Mouse (Mus musculus): Measurements from ENCODE around the gene Fam192a. TPM values are rescaled to one million over a fixed set of nuclear protein-coding genes. Genes with fewer than 3 reads are reported as not detected.

Gene Fam192a
- polyA plus RNA-seq, 1 experiment from 2014 or later = 91.8 TPM

DNA sequence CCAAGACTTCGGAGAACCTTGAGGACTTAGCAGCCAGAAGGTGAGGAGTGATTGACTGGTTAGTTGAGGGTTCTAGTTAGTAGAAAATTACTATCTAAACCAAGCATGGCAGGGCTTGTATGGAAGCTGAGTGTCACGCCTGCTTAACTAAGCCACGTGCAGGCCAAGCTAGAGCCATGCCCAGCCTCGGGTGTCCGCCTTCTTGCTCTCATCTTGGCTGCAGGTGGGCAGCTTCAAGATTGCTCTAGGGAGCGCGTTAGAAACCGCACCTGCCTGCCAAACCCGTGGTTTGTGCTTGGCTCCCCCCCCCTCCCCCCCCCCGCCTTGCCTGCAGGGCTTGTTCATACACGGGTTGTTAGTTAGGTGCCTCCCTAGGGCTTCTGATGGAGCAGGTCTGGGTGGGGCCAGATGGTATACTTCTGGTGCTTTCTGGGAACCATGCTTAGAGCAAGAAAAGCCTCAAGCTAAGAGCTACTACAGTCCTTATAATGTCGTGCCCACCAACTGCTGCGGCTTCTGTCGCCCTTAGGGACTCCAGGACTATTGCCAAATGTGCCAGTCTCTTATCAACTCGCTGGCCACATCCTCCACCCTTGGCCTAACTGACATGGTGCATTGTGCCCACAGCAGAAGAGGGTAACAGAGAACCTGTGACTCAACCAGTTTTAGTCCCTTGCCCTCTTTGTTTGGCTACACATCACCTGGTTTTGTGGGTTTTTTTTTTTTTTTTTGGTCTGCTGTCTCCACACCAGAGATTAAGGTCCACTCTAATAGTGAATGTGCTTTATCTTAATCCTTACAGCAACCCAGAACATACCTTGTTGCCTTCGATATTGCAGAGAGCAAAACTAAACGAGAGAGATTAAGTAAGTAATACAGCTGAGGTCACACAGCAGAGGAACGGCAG is 60.7 kb downstream of the Fam192a start:
- Histone ChIP-seq H3K9me3 (replicated peaks) (no peaks in the 10 kb centered on the region), H3K4me1 (peaks cover 28% of the 10 kb centered on the region), H3K36me3 (no peaks in the 10 kb centered on the region), H3K27ac (replicated peaks) (no peak overlapping the region), H3K4me3 (no peak overlapping the region), H3K27me3 (ENCODE audit: low read depth, poor library complexity, severe bottlenecking) (peaks cover 17% of the 10 kb centered on the region)
- whole genome bisulfite sequencing = 80% methylated on average over 18 of the region's 18 CpGs
- DNase-seq (ENCODE audit: low spot score) = no peak

DNA sequence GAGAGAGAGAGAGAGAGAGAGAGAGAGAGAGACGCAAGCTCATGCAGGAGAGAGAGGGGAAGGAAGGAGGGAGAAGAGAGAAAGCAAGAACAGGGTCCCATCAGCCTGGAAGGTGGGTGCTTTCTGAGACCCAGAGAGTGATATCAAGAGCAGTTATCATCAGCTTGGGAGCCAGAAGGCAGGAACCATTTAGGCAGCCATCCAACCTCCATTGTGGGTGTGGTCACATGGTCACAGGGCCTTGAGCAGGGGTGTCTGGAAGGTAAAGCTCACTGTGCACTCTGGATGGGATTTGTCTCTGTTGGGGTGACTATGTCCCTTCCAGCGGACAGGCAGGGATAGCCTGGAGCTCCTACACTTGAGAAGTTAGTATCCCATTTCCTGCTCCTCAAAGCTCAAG is 61.8 kb downstream of the Fam192a start:
- peaks cover 28% of the 10 kb centered on the region for H3K27me3 ChIP-seq (ENCODE audit: low read depth, poor library complexity, severe bottlenecking)
- WGBS = 72% methylated on average over 2 of the region's 2 CpGs
- H3K4me3 ChIP-seq = no peak overlapping the region
- no peaks in the 10 kb centered on the region for H3K36me3 ChIP-seq
- H3K27ac ChIP-seq (replicated peaks) = no peak overlapping the region
- DNase-seq (ENCODE audit: low spot score) = no peak
- H3K4me1 ChIP-seq = peaks cover 32% of the 10 kb centered on the region
- H3K9me3 ChIP-seq (replicated peaks) = no peaks in the 10 kb centered on the region

DNA sequence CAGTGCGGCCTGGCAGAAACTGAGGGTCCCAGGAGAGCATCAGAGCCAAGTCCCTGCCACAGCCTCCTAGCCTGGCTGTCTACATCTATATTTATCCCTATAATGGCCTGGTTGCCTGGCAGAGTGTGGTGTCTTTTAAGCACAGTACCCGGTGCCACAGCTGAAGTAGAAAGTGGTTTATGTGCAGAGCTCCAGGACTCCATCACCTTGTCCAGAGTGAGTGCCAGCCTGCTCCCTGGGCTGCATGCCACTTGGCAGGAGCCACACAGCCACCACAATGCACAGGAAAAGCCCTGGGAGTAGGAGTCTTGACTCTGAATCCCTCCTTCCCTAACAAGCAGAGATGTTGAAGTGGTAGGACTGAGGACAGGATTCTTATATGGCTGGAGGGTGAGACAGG is 64.3 kb downstream of the Fam192a start:
- Histone ChIP-seq H3K4me1 (peaks cover 54% of the 10 kb centered on the region), H3K4me3 (no peak overlapping the region), H3K27ac (replicated peaks) (peak overlapping the region; percentile 42; the same call in 1 of the 2 replicates), H3K27me3 (ENCODE audit: low read depth, poor library complexity, severe bottlenecking) (peaks cover 52% of the 10 kb centered on the region), H3K36me3 (no peaks in the 10 kb centered on the region), H3K9me3 (replicated peaks) (no peaks in the 10 kb centered on the region)
- DNase-seq (ENCODE audit: low spot score) = no peak
- WGBS = 93% methylated on average over 2 of the region's 2 CpGs

DNA sequence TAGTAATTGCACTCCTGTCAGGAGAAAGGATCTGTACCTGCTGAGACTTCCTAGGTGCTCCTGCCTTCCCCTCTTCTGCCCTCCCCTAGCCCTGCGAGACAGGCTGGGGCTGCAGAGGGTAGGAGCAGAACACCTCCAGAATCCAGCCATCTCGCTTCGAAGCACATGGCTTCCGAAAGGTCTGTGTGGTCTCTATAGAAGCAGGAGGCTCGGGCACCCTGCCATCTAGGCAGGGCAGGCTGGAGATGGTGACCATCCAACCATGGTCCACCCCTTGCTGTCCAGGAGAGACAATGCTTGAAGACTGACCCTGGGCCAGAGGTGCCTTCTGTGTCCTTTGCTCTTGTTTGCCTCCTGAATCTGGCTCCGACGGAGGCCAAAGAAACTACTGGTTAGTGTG is 66.2 kb downstream of the Fam192a start:
- no peak overlapping the region for H3K4me3 ChIP-seq
- DNase-seq (ENCODE audit: low spot score) = no peak
- no peak overlapping the region for H3K27ac ChIP-seq (replicated peaks)
- WGBS = 78% methylated on average over 7 of the region's 7 CpGs
- H3K9me3 ChIP-seq (replicated peaks) = no peaks in the 10 kb centered on the region
- H3K27me3 ChIP-seq (ENCODE audit: low read depth, poor library complexity, severe bottlenecking) = peaks cover 71% of the 10 kb centered on the region
- H3K4me1 ChIP-seq = peaks cover 52% of the 10 kb centered on the region
- no peaks in the 10 kb centered on the region for H3K36me3 ChIP-seq

DNA sequence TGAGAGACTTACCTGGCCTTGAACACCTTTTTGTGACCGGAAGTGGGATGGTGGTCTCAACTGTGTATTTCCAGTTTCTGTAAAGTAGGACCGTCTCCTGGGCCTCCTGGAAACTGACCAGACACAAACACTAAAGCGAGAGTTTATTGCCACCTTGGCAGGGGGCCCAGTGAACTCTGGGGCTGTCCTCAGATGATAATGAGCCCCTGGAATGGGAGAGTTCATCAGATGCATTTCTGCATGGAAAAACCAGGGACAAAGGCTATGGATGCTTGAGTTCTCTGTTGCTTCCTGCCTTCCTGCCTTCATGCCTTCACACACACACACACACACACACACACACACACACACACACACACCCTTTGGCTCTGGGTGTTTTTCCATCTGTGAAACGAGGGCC is 67.2 kb downstream of the Fam192a start:
- no peak overlapping the region for H3K27ac ChIP-seq (replicated peaks)
- peaks cover 81% of the 10 kb centered on the region for H3K27me3 ChIP-seq (ENCODE audit: low read depth, poor library complexity, severe bottlenecking)
- H3K4me1 ChIP-seq = peaks cover 44% of the 10 kb centered on the region
- no peaks in the 10 kb centered on the region for H3K36me3 ChIP-seq
- DNase-seq (ENCODE audit: low spot score) = no peak
- H3K4me3 ChIP-seq = no peak overlapping the region
- WGBS = 55% methylated on average over 4 of the region's 4 CpGs
- no peaks in the 10 kb centered on the region for H3K9me3 ChIP-seq (replicated peaks)

DNA sequence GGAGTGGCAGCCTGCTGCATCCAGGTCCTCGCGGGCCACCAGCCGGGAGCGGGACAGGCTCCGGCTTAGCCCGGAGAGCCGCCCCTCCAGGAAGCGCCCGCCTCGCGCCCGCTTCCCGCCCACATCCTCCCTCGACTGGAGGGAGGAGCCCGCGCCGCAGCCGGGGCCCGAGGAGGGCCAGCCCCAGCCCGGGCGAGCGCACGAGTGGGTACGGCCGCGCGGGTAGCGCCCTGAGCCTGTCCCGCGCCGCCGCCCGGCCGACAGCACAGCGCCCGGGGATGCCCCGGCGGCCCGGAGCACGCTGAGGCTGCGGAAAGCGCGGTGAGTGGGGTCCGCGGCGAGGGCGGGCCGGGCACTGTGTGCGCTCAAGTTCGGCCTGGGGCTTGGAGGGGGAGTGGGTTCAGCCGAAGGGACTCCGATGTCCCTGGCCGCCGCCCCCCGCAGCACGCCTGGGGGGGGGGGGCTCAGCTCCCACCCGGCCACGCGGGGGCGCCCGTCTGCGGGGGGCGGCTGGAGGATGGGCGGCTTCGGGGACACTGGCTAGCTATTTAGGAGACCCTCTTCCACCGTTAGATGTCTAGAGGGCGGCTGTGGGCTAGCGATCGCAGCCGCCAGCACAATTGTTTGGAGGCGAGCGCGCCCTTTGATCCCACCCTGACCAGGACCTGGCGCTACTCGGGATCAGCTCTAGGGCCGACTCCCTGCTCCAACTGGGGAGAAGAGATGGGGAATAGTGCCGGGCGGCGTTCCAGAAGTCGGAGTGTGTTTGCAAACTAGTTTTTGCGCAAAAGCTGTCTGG is 68.7 kb downstream of the Fam192a start, which contains the start of gene Cpne2:
Gene Cpne2, plus strand, starts transcription at position 118 of the 799 bp plus-strand sequence.
- Histone ChIP-seq H3K36me3 (no peaks in the 10 kb centered on the region), H3K9me3 (replicated peaks) (no peaks in the 10 kb centered on the region), H3K4me1 (peaks cover 44% of the 10 kb centered on the region), H3K27ac (replicated peaks) (peak within 1 kb of the TSS; percentile 92), H3K27me3 (ENCODE audit: low read depth, poor library complexity, severe bottlenecking) (peaks cover 86% of the 10 kb centered on the region), H3K4me3 (peak within 1 kb of the TSS; percentile 75)
- peak; percentile 78 for DNase-seq (ENCODE audit: low spot score)
- WGBS = under 1% methylated on average over 78 of the region's 81 CpGs

- no peaks in the 10 kb centered on the region for H3K36me3 ChIP-seq
- no peaks in the 10 kb centered on the region for H3K9me3 ChIP-seq (replicated peaks)
- H3K4me3 ChIP-seq = peak overlapping the region; percentile 75
- peak overlapping the region; percentile 92 for H3K27ac ChIP-seq (replicated peaks)
- DNase-seq (ENCODE audit: low spot score) = no peak
- under 1% methylated on average over 34 of the region's 34 CpGs for WGBS
- peaks cover 82% of the 10 kb centered on the region for H3K27me3 ChIP-seq (ENCODE audit: low read depth, poor library complexity, severe bottlenecking)
- H3K4me1 ChIP-seq = peaks cover 44% of the 10 kb centered on the region
Measured at GRCm38 (mm10) chr8:94532525-94532872, 69.3 kb downstream of the Fam192a start.

DNA sequence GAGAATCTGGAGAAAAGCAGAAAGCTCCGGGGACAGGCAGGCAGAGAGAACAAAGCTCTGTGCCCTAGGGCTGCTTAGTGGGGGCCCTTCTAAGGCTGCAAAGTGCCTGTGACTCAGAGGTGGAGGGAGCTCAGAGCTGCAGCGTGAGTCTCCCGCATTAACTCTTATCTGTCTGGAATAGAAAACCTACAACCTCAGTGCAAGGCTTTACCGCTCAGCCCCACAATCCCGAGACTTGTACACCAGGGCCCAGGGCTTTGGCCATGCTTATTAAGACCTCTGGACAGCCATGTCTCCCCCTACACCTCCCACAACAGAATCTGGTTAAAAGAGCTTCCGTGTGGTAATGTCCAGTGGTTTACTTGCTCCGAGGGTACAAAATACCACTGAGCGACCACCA is 69.8 kb downstream of the Fam192a start:
- DNase-seq (ENCODE audit: low spot score) = peak; percentile 55
- Histone ChIP-seq H3K4me3 (peak overlapping the region; percentile 75), H3K9me3 (replicated peaks) (no peaks in the 10 kb centered on the region), H3K36me3 (no peaks in the 10 kb centered on the region), H3K27me3 (ENCODE audit: low read depth, poor library complexity, severe bottlenecking) (peaks cover 77% of the 10 kb centered on the region), H3K4me1 (peaks cover 44% of the 10 kb centered on the region), H3K27ac (replicated peaks) (peak overlapping the region; percentile 92)
- under 1% methylated on average over 8 of the region's 8 CpGs for WGBS

- H3K27me3 ChIP-seq (ENCODE audit: low read depth, poor library complexity, severe bottlenecking) = peaks cover 64% of the 10 kb centered on the region
- no peaks in the 10 kb centered on the region for H3K36me3 ChIP-seq
- peaks cover 41% of the 10 kb centered on the region for H3K4me1 ChIP-seq
- WGBS = 95% methylated on average over 4 of the region's 4 CpGs
- H3K9me3 ChIP-seq (replicated peaks) = no peaks in the 10 kb centered on the region
- H3K4me3 ChIP-seq = no peak overlapping the region
- DNase-seq (ENCODE audit: low spot score) = no peak
- no peak overlapping the region for H3K27ac ChIP-seq (replicated peaks)
Measured at GRCm38 (mm10) chr8:94530643-94531042, 71.2 kb downstream of the Fam192a start.

DNA sequence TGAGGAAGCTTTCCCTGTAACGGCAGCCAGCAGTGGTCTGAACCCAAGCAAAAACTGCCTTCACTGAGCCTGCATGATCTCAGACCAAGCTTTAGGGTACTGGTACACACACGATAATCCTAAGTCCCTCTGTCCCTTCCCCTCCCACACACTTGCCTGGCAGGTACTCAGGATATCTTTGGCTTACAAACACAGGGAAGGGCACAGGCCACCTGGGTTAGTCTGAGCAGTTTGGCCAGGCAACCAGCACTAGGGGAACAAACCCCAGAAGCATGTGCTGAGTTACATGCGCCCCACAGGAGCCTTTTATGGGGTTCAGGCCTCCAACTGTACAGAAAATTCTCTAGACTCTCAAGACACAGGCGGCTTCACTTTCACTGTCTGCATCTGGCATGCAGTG is 71.9 kb downstream of the Fam192a start:
- WGBS = 77% methylated on average over 4 of the region's 4 CpGs
- Histone ChIP-seq H3K9me3 (replicated peaks) (no peaks in the 10 kb centered on the region), H3K27ac (replicated peaks) (no peak overlapping the region), H3K27me3 (ENCODE audit: low read depth, poor library complexity, severe bottlenecking) (peaks cover 57% of the 10 kb centered on the region), H3K4me3 (no peak overlapping the region), H3K4me1 (peaks cover 33% of the 10 kb centered on the region), H3K36me3 (no peaks in the 10 kb centered on the region)
- no peak for DNase-seq (ENCODE audit: low spot score)

DNA sequence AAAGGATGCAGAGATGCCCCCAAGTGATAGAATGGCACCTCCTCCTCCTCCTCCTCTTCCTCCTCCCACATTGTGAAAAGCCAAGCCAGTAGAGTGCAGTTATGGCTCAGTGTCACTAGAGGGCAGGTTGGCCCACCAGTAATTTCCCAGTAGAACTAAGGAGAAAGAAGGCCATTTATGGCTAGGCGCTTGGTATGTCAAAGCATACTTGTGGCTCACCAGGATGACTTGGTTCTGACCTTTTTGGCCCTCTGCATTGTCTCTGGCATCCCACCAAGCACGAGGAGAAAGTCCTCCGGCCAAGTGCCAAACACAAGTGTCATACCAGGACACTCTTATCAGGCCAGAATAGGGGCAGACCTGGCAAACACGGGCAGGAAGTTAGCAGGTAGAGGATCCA is 73.6 kb downstream of the Fam192a start:
- Histone ChIP-seq H3K27ac (replicated peaks) (no peak overlapping the region), H3K9me3 (replicated peaks) (no peaks in the 10 kb centered on the region), H3K27me3 (ENCODE audit: low read depth, poor library complexity, severe bottlenecking) (peaks cover 40% of the 10 kb centered on the region), H3K4me1 (peaks cover 17% of the 10 kb centered on the region), H3K36me3 (no peaks in the 10 kb centered on the region), H3K4me3 (no peak overlapping the region)
- WGBS = 45% methylated on average over 4 of the region's 4 CpGs
- peak; percentile 59 for DNase-seq (ENCODE audit: low spot score)

GRCm38 (mm10) chr8:94527178-94527577 is 74.6 kb downstream of the Fam192a start:
- Histone ChIP-seq H3K27me3 (ENCODE audit: low read depth, poor library complexity, severe bottlenecking) (peaks cover 31% of the 10 kb centered on the region), H3K4me1 (peaks cover 6% of the 10 kb centered on the region), H3K4me3 (no peak overlapping the region), H3K9me3 (replicated peaks) (no peaks in the 10 kb centered on the region), H3K27ac (replicated peaks) (no peak overlapping the region), H3K36me3 (no peaks in the 10 kb centered on the region)
- WGBS = 85% methylated on average over 7 of the region's 7 CpGs
- no peak for DNase-seq (ENCODE audit: low spot score)

DNA sequence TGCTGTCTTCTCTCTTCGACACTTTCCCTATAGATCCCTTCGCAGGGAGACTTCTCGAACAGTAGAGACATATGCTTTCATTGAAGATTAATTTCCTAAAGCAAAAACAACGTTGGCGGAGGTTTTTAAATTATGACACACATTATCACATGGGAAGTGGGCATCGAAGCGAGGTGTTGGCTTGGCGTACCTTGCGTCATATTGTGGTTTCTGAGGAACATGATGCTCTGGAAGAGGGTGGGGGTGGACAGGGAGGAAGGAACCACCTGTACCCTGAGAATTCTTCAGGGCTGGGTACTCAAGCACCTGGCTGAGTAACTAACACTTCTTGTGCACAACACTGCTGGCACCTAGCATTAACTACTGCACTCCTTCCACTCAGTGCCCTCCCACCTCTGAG is 77.2 kb downstream of the Fam192a start:
- no peak for DNase-seq (ENCODE audit: low spot score)
- no peaks in the 10 kb centered on the region for H3K9me3 ChIP-seq (replicated peaks)
- 0 out of 2 replicates have a peak, but pooled peaks cover 2% of the 10 kb centered on the region for H3K4me1 ChIP-seq
- H3K27ac ChIP-seq (replicated peaks) = no peak overlapping the region
- H3K27me3 ChIP-seq (ENCODE audit: low read depth, poor library complexity, severe bottlenecking) = peaks cover 6% of the 10 kb centered on the region; the same call in 1 of the 2 replicates
- 91% methylated on average over 9 of the region's 9 CpGs for WGBS
- no peak overlapping the region for H3K4me3 ChIP-seq
- H3K36me3 ChIP-seq = no peaks in the 10 kb centered on the region

Data from midbrain, embryonic 10.5 days (tissue).